Mouse (Mus musculus) heart, embryonic 15.5 days (tissue): Measurements from ENCODE around the gene Manbal. TPM values are rescaled to one million over a fixed set of nuclear protein-coding genes. Genes with fewer than 3 reads are reported as not detected.

Experiments
- ATAC-seq: fragments of 200-750 bp; cut with Nextera tagmentation; replicated peaks from 2 replicates; pipeline ENCODE4 v1.8.0; 2017; ENCODE audit warnings: low read depth, moderate TSS enrichment; ENCODE audit not compliant: insufficient number of reproducible peaks, insufficient read depth, low FRiP score
- H3K27ac ChIP-seq: fragments of 300-500 bp; sonication (generic); 2 replicates; pipeline ENCODE4 v1.5.1; 2015; ENCODE audit warnings: mild to moderate bottlenecking, inconsistent platforms
- H3K27me3 ChIP-seq: fragments of 300-500 bp; sonication (generic); 2 replicates; pipeline ENCODE4 v1.6.1; 2015; ENCODE audit warnings: inconsistent platforms
- H3K36me3 ChIP-seq: fragments of 300-500 bp; sonication (generic); 2 replicates; pipeline ENCODE4 v1.6.1; 2015; ENCODE audit warnings: mild to moderate bottlenecking, inconsistent platforms
- H3K4me1 ChIP-seq: fragments of 300-500 bp; sonication (generic); replicated peaks from 2 replicates; pipeline ENCODE4 v1.6.1; 2015; ENCODE audit warnings: inconsistent platforms
- H3K4me2 ChIP-seq: fragments of 300-500 bp; sonication (generic); 2 replicates; pipeline ENCODE4 v1.6.1; 2015; ENCODE audit warnings: inconsistent platforms, mild to moderate bottlenecking, moderate library complexity
- H3K4me3 ChIP-seq: fragments of 300-500 bp; sonication (generic); 2 replicates; pipeline ENCODE4 v1.5.1; 2015; ENCODE audit warnings: mild to moderate bottlenecking, inconsistent platforms
- H3K9ac ChIP-seq: fragments of 300-500 bp; sonication (generic); 2 replicates; pipeline ENCODE4 v1.6.1; 2015; ENCODE audit warnings: mild to moderate bottlenecking, inconsistent platforms
- H3K9me3 ChIP-seq: fragments of 300-500 bp; sonication (generic); replicated peaks from 2 replicates; pipeline ENCODE4 v1.6.1; 2016; ENCODE audit warnings: inconsistent platforms
- WGBS: fragments of 180-500 bp; shearing (Covaris S2); methylation state at CpG from one replicate; pipeline ENCODE4 v1.1.7; 2015; ENCODE audit warnings: mixed read lengths; 5-methylcytosine and 5-hydroxymethylcytosine counted together
- polyA plus RNA-seq: library from polyadenylated mRNA; unstranded; fragments of >200 nt; fragmentation: Nextera tagmentation; extraction: Ambion mirVana; gene quantifications from 2 replicates; pipeline ENCODE4 v1.2.1, GENCODE M21; 2015

The Manbal gene
- polyA plus RNA-seq, 1 experiment from 2014 or later, result 49.7 TPM

- peaks cover 18% of the 10 kb centered on the region for H3K36me3 ChIP-seq
- no peak for ATAC-seq
- H3K4me1 ChIP-seq, result no peaks in the 10 kb centered on the region
- no peak overlapping the region for H3K4me2 ChIP-seq
- WGBS, result 60% methylated on average over 5 of the region's 5 CpGs
- H3K9me3 ChIP-seq, result no peaks in the 10 kb centered on the region
- H3K4me3 ChIP-seq, result no peak overlapping the region
- peak overlapping the region; percentile 16; the same call in 1 of the 2 replicates for H3K27ac ChIP-seq
- no peaks in the 10 kb centered on the region for H3K27me3 ChIP-seq
- H3K9ac ChIP-seq, result no peak overlapping the region
Observed at GRCm38 (mm10) chr2:157395371-157395770, 28.0 kb downstream of the Manbal start.

DNA sequence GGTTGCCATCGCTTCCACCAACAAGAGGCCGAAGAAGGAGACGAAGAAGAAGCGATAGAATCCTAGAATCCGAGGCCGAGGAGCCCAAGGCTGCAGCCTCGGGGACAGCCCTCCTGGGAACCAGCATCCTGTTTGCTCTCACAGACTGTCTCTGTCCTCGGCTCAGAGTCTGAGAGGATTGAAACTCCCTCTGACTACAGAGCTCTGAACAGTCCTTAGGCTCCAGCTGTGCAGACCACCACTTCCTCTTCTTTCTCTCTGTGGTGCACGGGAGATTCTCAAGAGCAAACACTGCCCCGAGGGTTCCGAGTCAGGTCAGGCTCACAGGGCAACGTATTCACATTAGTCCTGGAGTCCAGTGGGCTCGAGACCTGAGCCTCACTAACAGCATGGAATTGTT, 28.6 kb downstream of the Manbal start:
- WGBS, result 58% methylated on average over 13 of the region's 13 CpGs
- peak overlapping the region; percentile 16; the same call in 1 of the 2 replicates for H3K27ac ChIP-seq
- H3K9me3 ChIP-seq, result no peaks in the 10 kb centered on the region
- no peak overlapping the region for H3K4me2 ChIP-seq
- H3K4me3 ChIP-seq, result no peak overlapping the region
- no peak overlapping the region for H3K9ac ChIP-seq
- H3K4me1 ChIP-seq, result no peaks in the 10 kb centered on the region
- no peaks in the 10 kb centered on the region for H3K27me3 ChIP-seq
- peaks cover 18% of the 10 kb centered on the region for H3K36me3 ChIP-seq
- no peak for ATAC-seq

DNA sequence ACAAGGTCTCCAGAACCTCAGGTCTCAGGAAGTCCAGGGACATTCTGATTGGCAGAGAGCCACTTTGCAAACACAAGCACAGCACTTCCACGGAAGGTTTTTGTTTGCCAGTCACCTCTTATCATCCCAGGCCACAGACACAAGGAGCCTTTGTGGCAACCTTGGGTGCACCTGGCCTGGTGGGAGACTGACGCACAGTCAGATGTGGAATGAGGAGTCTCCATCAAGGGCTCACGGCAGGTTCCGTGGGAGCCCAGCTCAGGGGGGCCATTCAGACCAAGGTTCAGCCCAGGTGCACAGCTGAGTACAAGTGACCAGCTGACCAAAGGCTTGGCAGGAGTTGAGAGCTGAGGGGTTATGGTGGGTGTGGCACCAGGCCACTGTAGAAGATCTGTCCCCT, 30.0 kb downstream of the Manbal start:
- Histone ChIP-seq H3K4me3 (no peak overlapping the region), H3K27ac (no peak overlapping the region), H3K9me3 (no peaks in the 10 kb centered on the region), H3K27me3 (no peaks in the 10 kb centered on the region), H3K36me3 (peaks cover 18% of the 10 kb centered on the region), H3K9ac (no peak overlapping the region), H3K4me1 (no peaks in the 10 kb centered on the region), H3K4me2 (no peak overlapping the region)
- no peak for ATAC-seq
- 79% methylated on average over 4 of the region's 4 CpGs for WGBS

- Histone ChIP-seq H3K27me3 (no peaks in the 10 kb centered on the region), H3K4me3 (no peak overlapping the region), H3K4me2 (no peak overlapping the region), H3K9ac (no peak overlapping the region), H3K27ac (no peak overlapping the region), H3K4me1 (no peaks in the 10 kb centered on the region), H3K9me3 (no peaks in the 10 kb centered on the region), H3K36me3 (peaks cover 18% of the 10 kb centered on the region)
- 98% methylated on average over 4 of the region's 4 CpGs for WGBS
- no peak for ATAC-seq
Observed at GRCm38 (mm10) chr2:157398539-157398938, 31.1 kb downstream of the Manbal start.

- no peaks in the 10 kb centered on the region for H3K9me3 ChIP-seq
- WGBS, result 80% methylated on average over 10 of the region's 10 CpGs
- H3K4me2 ChIP-seq, result no peak overlapping the region
- H3K27me3 ChIP-seq, result no peaks in the 10 kb centered on the region
- H3K4me3 ChIP-seq, result no peak overlapping the region
- no peaks in the 10 kb centered on the region for H3K4me1 ChIP-seq
- H3K9ac ChIP-seq, result no peak overlapping the region
- peaks cover 18% of the 10 kb centered on the region for H3K36me3 ChIP-seq
- ATAC-seq, result no peak
- no peak overlapping the region for H3K27ac ChIP-seq
Observed at GRCm38 (mm10) chr2:157399797-157400196, 32.4 kb downstream of the Manbal start.

DNA sequence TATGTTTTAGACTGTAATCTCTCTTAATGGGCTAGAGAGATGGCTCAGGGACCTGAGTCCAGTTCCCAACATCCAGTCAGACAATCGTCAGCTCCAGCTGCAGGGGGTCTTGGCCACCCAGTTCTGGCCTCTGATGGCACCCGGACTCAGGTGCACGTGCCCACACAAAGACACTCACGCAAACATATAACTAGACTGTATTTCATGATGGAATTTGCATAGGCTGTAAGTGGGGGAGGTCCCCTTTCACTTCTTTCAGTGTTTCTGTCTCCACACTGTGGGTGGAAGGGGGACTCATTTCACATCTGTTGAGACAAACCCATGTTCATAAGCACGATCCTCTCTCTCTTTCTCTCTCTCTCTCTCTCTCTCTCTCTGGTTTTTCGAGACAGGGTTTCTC, 33.1 kb downstream of the Manbal start:
- ATAC-seq, result no peak
- Histone ChIP-seq H3K9me3 (no peaks in the 10 kb centered on the region), H3K4me1 (no peaks in the 10 kb centered on the region), H3K27me3 (no peaks in the 10 kb centered on the region), H3K4me3 (no peak overlapping the region), H3K27ac (no peak overlapping the region), H3K4me2 (no peak overlapping the region), H3K36me3 (peaks cover 18% of the 10 kb centered on the region), H3K9ac (no peak overlapping the region)
- WGBS, result 93% methylated on average over 6 of the region's 6 CpGs

- Histone ChIP-seq H3K4me3 (no peak overlapping the region), H3K4me2 (no peak overlapping the region), H3K9me3 (no peaks in the 10 kb centered on the region), H3K27ac (no peak overlapping the region), H3K27me3 (no peaks in the 10 kb centered on the region), H3K4me1 (no peaks in the 10 kb centered on the region), H3K9ac (no peak overlapping the region), H3K36me3 (peaks cover 14% of the 10 kb centered on the region)
- ATAC-seq, result no peak
- WGBS, result 100% methylated on average over 2 of the region's 2 CpGs
Observed at GRCm38 (mm10) chr2:157401261-157401660, 33.9 kb downstream of the Manbal start.

DNA sequence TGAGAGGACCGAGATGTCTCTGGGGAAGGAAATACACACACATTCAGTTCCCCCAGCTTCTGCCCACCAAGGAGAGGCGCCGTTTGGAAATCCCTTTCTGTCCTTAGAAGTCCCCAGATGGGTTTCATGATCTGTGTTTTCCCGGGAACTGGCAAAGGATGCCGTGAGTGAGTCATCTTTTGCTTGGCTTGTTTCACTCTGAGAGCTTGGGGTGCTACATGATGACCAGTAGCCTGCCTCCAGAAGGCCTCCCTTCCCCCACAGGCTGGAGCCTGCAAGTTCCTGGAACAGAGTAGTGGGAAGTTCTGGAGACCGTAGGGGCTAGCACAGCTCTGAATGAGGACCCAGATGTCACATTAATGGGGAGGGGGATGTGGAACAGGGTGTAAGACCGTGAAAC, 40.2 kb downstream of the Manbal start:
- no peaks in the 10 kb centered on the region for H3K36me3 ChIP-seq
- H3K27me3 ChIP-seq, result no peaks in the 10 kb centered on the region
- 75% methylated on average over 7 of the region's 7 CpGs for WGBS
- 0 out of 2 replicates have a peak, but pooled peaks cover 7% of the 10 kb centered on the region for H3K4me1 ChIP-seq
- no peak overlapping the region for H3K27ac ChIP-seq
- no peak overlapping the region for H3K4me2 ChIP-seq
- no peak overlapping the region for H3K4me3 ChIP-seq
- H3K9ac ChIP-seq, result no peak overlapping the region
- no peaks in the 10 kb centered on the region for H3K9me3 ChIP-seq
- no peak for ATAC-seq

- Histone ChIP-seq H3K4me3 (no peak overlapping the region), H3K36me3 (no peaks in the 10 kb centered on the region), H3K27me3 (no peaks in the 10 kb centered on the region), H3K9ac (no peak overlapping the region), H3K9me3 (no peaks in the 10 kb centered on the region), H3K4me1 (0 out of 2 replicates have a peak, but pooled peaks cover 7% of the 10 kb centered on the region), H3K4me2 (no peak overlapping the region), H3K27ac (no peak overlapping the region)
- ATAC-seq, result no peak
- WGBS, result 63% methylated on average over 12 of the region's 12 CpGs
Observed at GRCm38 (mm10) chr2:157409793-157410533, 42.6 kb downstream of the Manbal start.

DNA sequence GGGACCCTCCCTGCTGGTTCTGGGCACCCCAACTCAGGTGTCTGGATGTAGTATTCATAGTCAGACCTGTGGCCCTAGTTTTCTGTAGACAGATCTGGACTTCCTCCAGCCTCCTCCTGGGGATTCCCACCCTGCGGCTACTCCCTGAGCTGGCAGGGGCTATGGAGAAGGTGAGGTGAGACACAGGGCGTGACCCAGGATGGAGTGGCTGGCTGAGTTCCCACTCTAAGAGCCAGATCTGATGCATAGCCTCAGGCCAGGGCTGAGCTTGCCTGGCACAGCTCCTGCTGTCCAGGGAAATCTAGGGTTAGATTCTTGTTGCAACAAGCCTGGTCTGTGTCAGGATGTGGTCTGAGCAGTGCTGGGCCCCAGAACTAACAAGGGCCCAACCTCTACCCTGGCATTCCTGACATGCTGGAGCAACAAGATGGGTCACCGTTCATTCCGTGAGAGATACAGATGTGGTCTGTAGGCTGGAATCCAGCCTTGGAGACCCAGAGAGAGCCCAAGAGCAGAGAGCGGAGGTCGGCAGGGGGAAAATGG, 43.8 kb downstream of the Manbal start:
- Histone ChIP-seq H3K4me2 (no peak overlapping the region), H3K9ac (no peak overlapping the region), H3K9me3 (no peaks in the 10 kb centered on the region), H3K36me3 (no peaks in the 10 kb centered on the region), H3K4me3 (no peak overlapping the region), H3K27ac (no peak overlapping the region), H3K4me1 (0 out of 2 replicates have a peak, but pooled peaks cover 7% of the 10 kb centered on the region), H3K27me3 (no peaks in the 10 kb centered on the region)
- WGBS, result 62% methylated on average over 6 of the region's 6 CpGs
- ATAC-seq, result 0 out of 2 replicates have a peak, but pooled peaks have one; percentile 29

DNA sequence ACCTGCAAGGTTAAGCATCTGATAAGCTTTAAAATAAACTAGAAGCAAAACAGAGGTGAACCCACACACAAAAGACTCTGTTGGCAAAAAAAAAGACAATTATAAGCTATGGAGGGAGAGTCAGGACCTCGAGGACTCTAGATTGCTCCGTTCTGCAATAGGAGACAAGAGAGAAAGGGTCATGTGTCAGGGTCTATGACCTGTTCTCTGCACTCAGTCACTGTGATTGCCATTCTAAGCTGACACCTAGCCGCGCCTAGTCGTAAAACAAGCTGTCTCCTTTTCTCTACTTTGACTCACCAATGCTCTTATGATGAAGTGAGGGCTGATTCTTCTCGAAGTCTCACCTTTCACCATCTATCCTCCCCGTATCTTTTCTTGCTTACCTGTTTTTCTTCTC, 45.1 kb downstream of the Manbal start:
- WGBS, result 77% methylated on average over 7 of the region's 7 CpGs
- Histone ChIP-seq H3K27ac (no peak overlapping the region), H3K36me3 (no peaks in the 10 kb centered on the region), H3K4me3 (no peak overlapping the region), H3K4me2 (no peak overlapping the region), H3K9ac (no peak overlapping the region), H3K27me3 (no peaks in the 10 kb centered on the region), H3K9me3 (no peaks in the 10 kb centered on the region), H3K4me1 (0 out of 2 replicates have a peak, but pooled peaks cover 7% of the 10 kb centered on the region)
- no peak for ATAC-seq

DNA sequence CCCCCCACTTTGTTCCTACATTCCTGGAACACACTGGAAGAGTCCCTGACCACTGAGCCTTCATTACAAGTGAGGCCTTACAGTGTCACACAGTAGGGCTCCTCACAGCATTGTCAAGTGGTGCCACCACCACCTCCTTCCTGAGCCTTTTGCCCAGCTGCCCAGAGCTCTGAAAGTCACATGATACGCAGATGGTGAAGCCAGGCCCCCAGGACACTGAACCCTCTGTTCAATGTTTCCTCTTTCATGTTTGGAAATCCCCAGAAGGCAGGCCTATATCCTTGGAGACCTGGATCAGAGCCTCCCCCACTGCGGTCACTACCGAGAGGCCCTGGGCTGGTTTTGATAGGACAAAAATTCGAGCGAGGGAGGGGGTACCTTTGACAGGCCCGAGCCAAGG, 49.8 kb downstream of the Manbal start:
- no peak overlapping the region for H3K27ac ChIP-seq
- no peak overlapping the region for H3K4me3 ChIP-seq
- H3K36me3 ChIP-seq, result no peaks in the 10 kb centered on the region
- H3K9me3 ChIP-seq, result no peaks in the 10 kb centered on the region
- 57% methylated on average over 6 of the region's 6 CpGs for WGBS
- peaks cover 10% of the 10 kb centered on the region for H3K4me1 ChIP-seq
- no peak overlapping the region for H3K4me2 ChIP-seq
- no peaks in the 10 kb centered on the region for H3K27me3 ChIP-seq
- no peak overlapping the region for H3K9ac ChIP-seq
- ATAC-seq, result no peak
